Mouse (Mus musculus) liver, embryonic 16.5 days (tissue): ENCODE measurements around the gene Adgra1. TPM values are rescaled to one million over a fixed set of nuclear protein-coding genes. Genes with fewer than 3 reads are reported as not detected.

Source experiments
- ATAC-seq: fragments of 200-750 bp; cut with Nextera tagmentation; 2 replicates; pipeline ENCODE4 v1.8.0; 2017; ENCODE audit warnings: low read depth, mild to moderate bottlenecking, moderate number of reproducible peaks, moderate library complexity
- H3K27ac ChIP-seq: fragments of 300-500 bp; sonication (generic); 2 replicates; pipeline ENCODE4 v1.5.1; 2014; ENCODE audit warnings: mild to moderate bottlenecking, low read length
- H3K27me3 ChIP-seq: fragments of 300-500 bp; sonication (generic); 2 replicates; pipeline ENCODE4 v1.6.1; 2014; ENCODE audit warnings: low read depth, low read length, mixed read lengths; ENCODE audit not compliant: control insufficient read depth, insufficient read depth
- H3K36me3 ChIP-seq: fragments of 300-500 bp; sonication (generic); 2 replicates; pipeline ENCODE4 v1.6.1; 2014; ENCODE audit warnings: mild to moderate bottlenecking; ENCODE audit not compliant: control insufficient read depth, insufficient read depth
- H3K4me1 ChIP-seq: fragments of 300-500 bp; sonication (generic); 2 replicates; pipeline ENCODE4 v1.6.1; 2014; ENCODE audit warnings: low read depth, low read length, mixed read lengths; ENCODE audit not compliant: control insufficient read depth
- H3K4me2 ChIP-seq: fragments of 300-500 bp; sonication (generic); 2 replicates; pipeline ENCODE4 v1.6.1; 2014; ENCODE audit warnings: low read depth, low read length, mixed read lengths
- H3K4me3 ChIP-seq: fragments of 300-500 bp; sonication (generic); 2 replicates; pipeline ENCODE4 v1.5.1; 2014; ENCODE audit warnings: low read depth, mild to moderate bottlenecking, low read length
- H3K9ac ChIP-seq: fragments of 300-500 bp; sonication (generic); 2 replicates; pipeline ENCODE4 v1.6.1; 2014; ENCODE audit warnings: low read depth, low read length
- H3K9me3 ChIP-seq: fragments of 300-500 bp; sonication (generic); replicated peaks from 2 replicates; pipeline ENCODE4 v1.6.1; 2016; ENCODE audit warnings: low read length; ENCODE audit not compliant: control insufficient read depth
- WGBS: fragments of 180-500 bp; shearing (Covaris S2); extraction: QIAGEN DNeasy Blood & Tissue Kit; methylation state at CpG from one replicate; pipeline ENCODE4 v1.1.7; 2014; ENCODE audit not compliant: insufficient replicate concordance; 5-methylcytosine and 5-hydroxymethylcytosine counted together
- polyA plus RNA-seq: library from polyadenylated mRNA; unstranded; fragments of >200 nt; fragmentation: Nextera tagmentation; extraction: Ambion mirVana; gene quantifications from 2 replicates; pipeline ENCODE4 v1.2.1, GENCODE M21; 2015

Gene Adgra1
- 0.12 TPM in 1 of 2 replicates, not detected in the other for polyA plus RNA-seq

GRCm38 (mm10) chr7:139834036-139834435 is at the start of gene Adgra1:
Gene Adgra1, plus strand, starts transcription at chr7:139834174.
- no peak for ATAC-seq
- Histone ChIP-seq H3K4me1 (no peaks in the 10 kb centered on the region), H3K27ac (no peak within 1 kb of the TSS), H3K36me3 (no peaks in the 10 kb centered on the region), H3K27me3 (peaks cover 19% of the 10 kb centered on the region), H3K9me3 (no peaks in the 10 kb centered on the region), H3K4me2 (no peak within 1 kb of the TSS), H3K4me3 (no peak within 1 kb of the TSS), H3K9ac (no peak within 1 kb of the TSS)
- WGBS = 2% methylated on average over 27 of the region's 27 CpGs

GRCm38 (mm10) chr7:139787382-139787781 is 46.6 kb upstream of the Adgra1 start:
- Histone ChIP-seq H3K27me3 (no peaks in the 10 kb centered on the region), H3K27ac (no peak overlapping the region), H3K36me3 (no peaks in the 10 kb centered on the region), H3K4me1 (no peaks in the 10 kb centered on the region), H3K9me3 (no peaks in the 10 kb centered on the region), H3K4me2 (no peak overlapping the region), H3K4me3 (no peak overlapping the region), H3K9ac (no peak overlapping the region)
- ATAC-seq = no peak
- 44% methylated on average over 2 of the region's 2 CpGs for WGBS

GRCm38 (mm10) chr7:139788927-139789326 is 45.0 kb upstream of the Adgra1 start:
- Histone ChIP-seq H3K27me3 (no peaks in the 10 kb centered on the region), H3K9me3 (no peaks in the 10 kb centered on the region), H3K36me3 (no peaks in the 10 kb centered on the region), H3K4me3 (no peak overlapping the region), H3K9ac (no peak overlapping the region), H3K27ac (no peak overlapping the region), H3K4me2 (no peak overlapping the region), H3K4me1 (no peaks in the 10 kb centered on the region)
- WGBS = 68% methylated on average over 11 of the region's 11 CpGs
- ATAC-seq = no peak

- Histone ChIP-seq H3K4me2 (no peak overlapping the region), H3K4me1 (no peaks in the 10 kb centered on the region), H3K9me3 (no peaks in the 10 kb centered on the region), H3K36me3 (no peaks in the 10 kb centered on the region), H3K27me3 (no peaks in the 10 kb centered on the region), H3K9ac (no peak overlapping the region), H3K27ac (no peak overlapping the region), H3K4me3 (no peak overlapping the region)
- WGBS = 71% methylated on average over 4 of the region's 4 CpGs
- ATAC-seq = no peak
These were observed 44.3 kb upstream of the Adgra1 start for GRCm38 (mm10) chr7:139789718-139790117.

- Histone ChIP-seq H3K27ac (no peak overlapping the region), H3K4me1 (no peaks in the 10 kb centered on the region), H3K9me3 (no peaks in the 10 kb centered on the region), H3K4me2 (no peak overlapping the region), H3K36me3 (no peaks in the 10 kb centered on the region), H3K4me3 (no peak overlapping the region), H3K9ac (no peak overlapping the region), H3K27me3 (no peaks in the 10 kb centered on the region)
- 54% methylated on average over 9 of the region's 9 CpGs for WGBS
- no peak for ATAC-seq
These were observed 42.4 kb upstream of the Adgra1 start for GRCm38 (mm10) chr7:139791601-139792000.

- Histone ChIP-seq H3K27me3 (no peaks in the 10 kb centered on the region), H3K27ac (no peak overlapping the region), H3K9ac (no peak overlapping the region), H3K4me3 (no peak overlapping the region), H3K9me3 (no peaks in the 10 kb centered on the region), H3K4me1 (no peaks in the 10 kb centered on the region), H3K4me2 (no peak overlapping the region), H3K36me3 (no peaks in the 10 kb centered on the region)
- WGBS = 71% methylated on average over 9 of the region's 9 CpGs
- ATAC-seq = no peak
These were observed 38.9 kb upstream of the Adgra1 start for GRCm38 (mm10) chr7:139795004-139795605.

- 61% methylated on average over 9 of the region's 9 CpGs for WGBS
- no peak overlapping the region for H3K27ac ChIP-seq
- ATAC-seq = no peak
- H3K4me2 ChIP-seq = no peak overlapping the region
- no peaks in the 10 kb centered on the region for H3K4me1 ChIP-seq
- no peak overlapping the region for H3K9ac ChIP-seq
- H3K36me3 ChIP-seq = no peaks in the 10 kb centered on the region
- H3K9me3 ChIP-seq = no peaks in the 10 kb centered on the region
- H3K4me3 ChIP-seq = no peak overlapping the region
- H3K27me3 ChIP-seq = no peaks in the 10 kb centered on the region
These were observed 36.5 kb upstream of the Adgra1 start for GRCm38 (mm10) chr7:139797186-139798109.

GRCm38 (mm10) chr7:139806175-139806601 is 27.8 kb upstream of the Adgra1 start:
- H3K4me2 ChIP-seq = no peak overlapping the region
- H3K9ac ChIP-seq = no peak overlapping the region
- 52% methylated on average over 8 of the region's 8 CpGs for WGBS
- no peak for ATAC-seq
- no peaks in the 10 kb centered on the region for H3K9me3 ChIP-seq
- no peaks in the 10 kb centered on the region for H3K27me3 ChIP-seq
- no peaks in the 10 kb centered on the region for H3K36me3 ChIP-seq
- no peak overlapping the region for H3K27ac ChIP-seq
- no peak overlapping the region for H3K4me3 ChIP-seq
- no peaks in the 10 kb centered on the region for H3K4me1 ChIP-seq

- H3K27ac ChIP-seq = no peak overlapping the region
- H3K9me3 ChIP-seq = no peaks in the 10 kb centered on the region
- H3K4me2 ChIP-seq = no peak overlapping the region
- no peak for ATAC-seq
- no peaks in the 10 kb centered on the region for H3K36me3 ChIP-seq
- H3K27me3 ChIP-seq = no peaks in the 10 kb centered on the region
- H3K4me1 ChIP-seq = no peaks in the 10 kb centered on the region
- no peak overlapping the region for H3K9ac ChIP-seq
- WGBS = 65% methylated on average over 6 of the region's 6 CpGs
- H3K4me3 ChIP-seq = no peak overlapping the region
These were observed 23.9 kb upstream of the Adgra1 start for GRCm38 (mm10) chr7:139810036-139810435.
